Mouse (Mus musculus) heart, postnatal 0 days (tissue): ENCODE data around the gene St8sia2.

Source experiments
- CTCF ChIP-seq: IDR thresholded peaks from 2 replicates; pipeline ENCODE4 v1.5.1; 2016; ENCODE audit warnings: antibody characterized with exemption, control low read depth, low read depth
- EP300 ChIP-seq: IDR thresholded peaks from 2 replicates; pipeline ENCODE4 v1.6.1; 2016; ENCODE audit warnings: antibody characterized with exemption, low read depth

GRCm38 (mm10) chr7:74008946-74009542, 4.4 kb downstream of the St8sia2 start:
- TF ChIP-seq CTCF (no peak), EP300 (no peak)
